Mouse (Mus musculus): ENCODE measurements around the gene R3hdm2. TPM values are rescaled to one million over a fixed set of nuclear protein-coding genes. Genes with fewer than 3 reads are reported as not detected.

The R3hdm2 gene
- total RNA-seq, 2 experiments from 2014 or later: 174 to 178 TPM

DNA sequence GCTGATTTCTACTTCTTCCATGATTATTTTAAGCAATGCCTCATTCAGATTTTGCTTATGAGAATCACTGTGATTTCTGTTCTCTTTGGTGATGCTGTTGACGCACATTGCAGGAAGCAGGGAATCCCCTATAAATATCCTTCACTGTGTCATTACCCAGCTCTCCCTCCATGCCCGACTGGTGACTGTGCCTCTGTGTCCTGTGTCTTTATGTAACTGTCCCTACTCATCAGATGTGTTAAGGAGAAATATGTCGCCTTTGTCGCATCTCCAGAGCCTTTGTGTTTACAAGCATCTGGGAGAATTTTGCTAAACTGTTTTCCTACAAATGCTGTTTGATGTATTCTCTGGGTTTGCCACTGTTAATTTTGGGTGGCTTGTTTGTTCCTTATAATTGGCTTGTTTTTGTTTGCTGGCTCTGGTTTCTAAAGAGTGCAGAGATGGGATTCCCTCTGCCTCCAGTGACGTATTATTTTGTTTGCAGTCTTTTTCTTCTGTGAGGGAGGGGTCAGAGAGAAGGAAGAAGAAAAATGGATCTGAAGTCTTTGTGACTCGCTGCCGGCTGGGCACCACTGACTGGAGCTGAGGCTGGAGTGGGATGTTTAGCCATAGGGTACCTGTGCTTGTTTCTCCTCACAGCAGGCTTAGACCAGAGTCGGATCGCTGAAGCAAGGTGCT is 40.7 kb downstream of the R3hdm2 start:
- DNase-seq (ENCODE audit: low spot score in 2 of 2): peak in 1 of 2 experiments; percentile 17

GRCm38 (mm10) chr10:127422047-127422446 is 41.9 kb downstream of the R3hdm2 start:
- DNase-seq (ENCODE audit: low spot score in 2 of 2): peak; percentile 33 to 48

- DNase-seq (ENCODE audit: low spot score in 2 of 2): no peak
Observed at GRCm38 (mm10) chr10:127425794-127426193, 45.7 kb downstream of the R3hdm2 start.

DNA sequence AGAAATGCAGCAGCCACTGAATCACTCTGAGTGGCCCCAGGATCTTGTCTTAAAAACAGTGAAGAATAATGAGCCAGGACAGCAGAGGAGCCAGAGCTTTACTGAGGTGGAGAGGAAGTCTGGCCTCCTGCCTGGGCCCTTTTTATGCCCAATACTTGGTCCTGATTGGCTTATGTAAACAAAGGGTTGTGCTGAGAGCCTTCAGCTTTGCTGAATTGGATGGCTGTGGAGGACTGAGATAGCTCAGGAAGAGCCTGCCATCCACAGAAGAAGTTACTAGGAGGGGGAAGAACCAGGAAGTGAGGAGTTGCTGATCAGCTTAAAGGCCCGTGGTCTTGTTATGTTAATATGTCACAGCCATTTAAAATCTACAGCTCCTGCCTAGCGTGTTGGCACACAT is 46.5 kb downstream of the R3hdm2 start:
- DNase-seq (ENCODE audit: low spot score in 2 of 2): no peak

GRCm38 (mm10) chr10:127427107-127427506 is 47.0 kb downstream of the R3hdm2 start:
- no peak for DNase-seq (ENCODE audit: low spot score in 2 of 2)

DNA sequence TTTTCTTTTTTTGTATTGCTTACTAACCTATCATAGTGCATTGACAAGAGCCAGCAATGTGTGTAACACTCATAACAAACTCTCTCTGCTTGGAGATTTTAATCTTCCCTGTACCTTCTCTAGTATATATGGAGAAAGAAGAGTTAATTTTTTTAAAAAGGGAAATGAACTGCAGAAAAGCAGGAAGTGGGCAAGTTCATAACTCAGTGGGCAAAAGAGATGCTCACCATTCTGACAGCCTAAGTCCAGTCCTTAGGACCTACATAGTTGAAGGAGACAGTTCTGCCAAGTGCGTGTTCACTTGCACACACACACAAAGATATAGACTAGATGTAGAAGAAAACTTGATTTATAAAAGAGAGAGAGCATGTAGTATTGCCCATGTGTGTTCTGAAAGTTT is 47.9 kb downstream of the R3hdm2 start:
- no peak for DNase-seq (ENCODE audit: low spot score in 2 of 2)

DNA sequence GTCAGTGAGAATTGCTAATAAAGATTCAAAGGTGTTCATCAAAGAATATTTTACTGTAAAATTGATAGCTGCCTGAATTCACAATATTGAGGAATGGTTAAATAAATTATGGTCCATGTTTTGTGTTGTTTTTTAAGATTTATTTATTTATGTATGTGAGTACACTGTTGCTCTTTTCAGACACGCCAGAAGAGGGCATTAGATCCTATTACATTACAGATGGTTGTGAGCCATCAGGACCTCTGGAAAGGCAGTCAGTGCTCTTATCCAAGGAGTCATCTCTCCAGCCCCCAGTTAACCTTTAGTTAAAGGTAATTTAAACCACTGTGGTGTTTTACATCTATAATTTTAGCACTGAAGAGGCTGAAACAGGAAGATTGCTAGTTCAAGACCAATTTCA is 49.4 kb downstream of the R3hdm2 start:
- no peak for DNase-seq (ENCODE audit: low spot score in 2 of 2)

GRCm38 (mm10) chr10:127432466-127432865 is 52.3 kb downstream of the R3hdm2 start:
- DNase-seq (ENCODE audit: low spot score in 2 of 2): no peak

DNA sequence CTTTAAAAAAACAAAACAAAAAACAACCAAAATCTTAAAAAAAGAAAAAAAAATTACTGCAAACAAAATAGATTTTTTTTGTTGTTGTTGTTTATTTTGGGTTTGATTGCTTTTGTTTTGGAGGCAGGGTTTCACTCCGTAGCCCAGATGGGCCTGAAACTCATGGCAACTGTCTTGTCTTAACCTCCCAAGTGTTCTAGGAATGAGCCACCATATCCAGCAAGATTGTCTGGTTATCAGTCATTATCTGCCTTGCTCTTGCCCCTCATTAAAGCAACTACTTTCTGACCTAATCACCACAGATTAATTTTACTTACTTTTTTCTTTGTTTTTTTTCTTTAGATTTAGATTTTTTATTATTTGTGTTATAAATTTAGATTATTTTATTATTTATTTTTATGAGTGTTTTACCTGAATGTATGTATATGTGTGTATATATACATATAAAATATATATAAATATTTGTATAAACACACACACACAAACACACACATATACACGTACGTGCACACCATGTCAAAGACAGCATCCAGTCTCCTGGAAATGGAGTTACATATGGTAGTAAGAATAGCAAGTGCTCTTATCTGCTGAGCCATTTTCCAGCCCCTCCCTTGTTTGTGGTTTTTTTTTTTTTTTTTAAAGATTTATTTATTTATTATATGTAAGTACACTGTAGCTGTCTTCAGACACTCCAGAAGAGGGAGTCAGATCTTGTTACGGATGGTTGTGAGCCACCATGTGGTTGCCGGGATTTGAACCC is 57.4 kb downstream of the R3hdm2 start:
- no peak for DNase-seq (ENCODE audit: low spot score in 2 of 2)

DNA sequence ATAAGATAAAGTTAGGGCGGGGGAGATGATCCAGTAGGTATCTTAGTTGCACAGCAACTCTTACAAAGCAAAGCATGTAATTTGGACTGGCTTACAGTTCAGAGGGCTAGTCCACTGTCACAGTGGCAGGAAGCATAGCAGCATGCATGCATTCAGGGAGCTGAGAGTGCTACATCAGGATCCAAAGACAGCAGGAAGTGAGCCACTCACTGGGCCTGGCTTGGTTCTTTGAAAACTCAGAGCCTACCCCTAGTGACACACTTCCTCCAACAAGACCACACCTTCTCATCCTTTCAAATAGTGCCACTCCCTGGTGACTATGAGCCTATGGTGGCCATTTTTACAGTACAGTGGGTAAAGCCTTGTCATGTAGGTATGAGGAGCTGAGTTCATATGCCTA is 73.6 kb downstream of the R3hdm2 start:
- no peak for DNase-seq (ENCODE audit: low spot score in 2 of 2)

DNA sequence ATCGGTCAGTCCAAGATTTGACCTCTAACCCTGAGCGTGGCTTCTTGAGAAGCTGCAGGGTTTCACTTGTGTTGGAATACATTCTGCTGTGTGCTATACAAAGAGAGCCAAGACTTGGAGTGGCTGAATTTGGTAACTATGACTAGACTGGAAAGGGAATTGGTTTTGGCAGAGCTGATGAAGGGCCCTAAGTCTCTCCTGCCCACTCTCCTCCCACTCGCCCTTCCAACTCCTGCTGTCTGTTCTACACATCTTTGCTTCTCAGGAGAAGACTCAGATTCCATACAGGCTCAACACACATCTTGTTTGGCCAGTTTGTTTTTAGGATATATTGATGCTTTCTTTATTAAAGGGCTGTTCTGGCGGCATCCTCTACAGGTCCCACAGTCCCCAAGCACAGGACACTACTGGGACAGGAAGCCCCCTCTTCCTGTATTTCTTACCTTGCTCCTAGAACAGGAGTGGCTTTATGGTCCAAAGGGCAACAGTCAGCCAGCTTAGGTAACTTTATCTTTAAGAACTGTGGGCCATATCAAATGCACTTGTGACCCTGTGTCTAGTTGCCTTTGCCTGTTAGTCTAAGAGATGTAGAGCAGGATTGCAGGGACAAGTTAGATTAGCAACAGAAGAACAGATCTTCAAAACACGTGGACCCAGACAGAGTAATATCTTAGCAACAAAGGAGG is 82.4 kb downstream of the R3hdm2 start:
- no peak for DNase-seq (ENCODE audit: low spot score in 2 of 2)

- DNase-seq (ENCODE audit: low spot score in 2 of 2): no peak
Observed at GRCm38 (mm10) chr10:127471281-127471988, 91.3 kb downstream of the R3hdm2 start.

DNA sequence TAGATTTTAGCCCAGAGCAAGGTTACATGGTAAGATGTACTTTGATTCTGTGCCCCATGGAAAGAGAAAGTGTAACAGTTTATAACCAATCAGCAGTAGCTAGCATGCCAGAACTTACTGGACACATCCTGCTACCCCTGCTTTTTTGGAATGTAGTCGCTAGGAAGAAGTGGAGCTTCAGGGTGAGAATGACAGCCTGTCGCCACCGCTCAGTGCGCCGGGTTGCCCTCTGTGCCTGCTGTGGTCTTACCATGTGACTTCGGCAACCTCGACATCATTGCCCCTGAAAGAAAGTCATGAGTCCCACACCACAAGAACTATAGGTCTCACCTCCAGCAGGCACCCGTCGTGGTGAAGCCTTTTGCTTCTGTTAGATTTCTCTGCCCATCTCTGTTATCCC is 92.6 kb downstream of the R3hdm2 start:
- no peak for DNase-seq (ENCODE audit: low spot score in 2 of 2)

- DNase-seq (ENCODE audit: low spot score in 2 of 2): no peak
Observed at GRCm38 (mm10) chr10:127475175-127475574, 95.0 kb downstream of the R3hdm2 start.

DNA sequence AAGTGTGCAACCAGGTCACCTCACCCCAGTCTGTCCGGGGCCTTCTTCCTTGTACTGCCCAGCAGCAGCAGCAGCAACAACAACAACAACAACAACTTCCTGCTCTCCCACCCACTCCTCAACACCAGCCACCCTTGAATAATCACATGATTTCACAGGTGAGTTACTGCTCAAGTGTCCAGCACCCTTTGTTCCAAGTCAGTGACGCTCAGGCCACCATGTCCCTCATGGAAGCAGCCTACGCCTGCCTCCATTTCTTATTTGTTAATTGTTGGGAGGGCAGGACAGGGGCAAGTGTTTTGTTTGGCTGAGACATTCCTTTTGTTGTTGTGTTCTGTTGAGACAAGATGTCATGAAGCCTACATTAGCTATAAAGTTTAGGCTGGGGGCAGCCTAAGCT is 96.4 kb downstream of the R3hdm2 start:
- DNase-seq (ENCODE audit: low spot score in 2 of 2): no peak

DNA sequence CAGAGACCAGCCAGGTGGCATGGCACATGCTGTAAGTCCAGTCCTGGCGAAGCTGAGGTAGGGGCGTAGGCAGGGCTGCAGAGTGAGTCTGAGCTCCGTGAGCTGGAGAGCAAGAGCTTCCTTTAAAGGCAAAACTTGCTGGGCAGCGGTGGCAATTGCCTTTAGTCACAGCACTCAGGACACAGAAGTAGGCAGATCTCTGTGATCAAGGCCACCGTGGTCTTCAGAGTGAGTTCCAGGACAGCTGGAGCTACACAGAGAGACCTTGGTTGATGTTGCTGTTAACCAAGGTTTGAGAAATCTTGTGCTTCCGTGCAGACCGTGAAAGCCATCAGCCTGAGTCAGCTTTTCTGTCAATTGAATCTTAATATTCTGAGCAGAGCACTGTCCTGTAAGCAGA is 97.2 kb downstream of the R3hdm2 start:
- no peak for DNase-seq (ENCODE audit: low spot score in 2 of 2)

DNA sequence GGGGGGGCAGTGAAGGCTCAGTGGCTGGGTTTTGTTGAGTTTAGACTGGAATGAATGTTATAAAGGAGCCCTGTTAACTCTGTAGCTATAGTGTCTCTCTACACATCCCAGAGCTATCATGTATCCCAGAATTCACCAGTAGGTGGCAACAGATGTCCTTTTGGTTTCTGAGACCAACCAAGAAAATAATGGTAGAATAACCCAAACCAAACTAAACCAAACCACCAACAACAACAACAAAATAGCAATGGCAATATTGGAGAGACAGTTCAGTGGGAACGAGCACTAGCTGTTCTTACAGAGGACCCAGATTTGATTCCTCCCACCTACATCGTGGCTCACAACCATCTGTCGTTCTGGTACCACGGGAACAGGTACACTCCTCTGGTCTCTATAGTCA is 99.0 kb downstream of the R3hdm2 start:
- DNase-seq (ENCODE audit: low spot score in 2 of 2): no peak

DNA sequence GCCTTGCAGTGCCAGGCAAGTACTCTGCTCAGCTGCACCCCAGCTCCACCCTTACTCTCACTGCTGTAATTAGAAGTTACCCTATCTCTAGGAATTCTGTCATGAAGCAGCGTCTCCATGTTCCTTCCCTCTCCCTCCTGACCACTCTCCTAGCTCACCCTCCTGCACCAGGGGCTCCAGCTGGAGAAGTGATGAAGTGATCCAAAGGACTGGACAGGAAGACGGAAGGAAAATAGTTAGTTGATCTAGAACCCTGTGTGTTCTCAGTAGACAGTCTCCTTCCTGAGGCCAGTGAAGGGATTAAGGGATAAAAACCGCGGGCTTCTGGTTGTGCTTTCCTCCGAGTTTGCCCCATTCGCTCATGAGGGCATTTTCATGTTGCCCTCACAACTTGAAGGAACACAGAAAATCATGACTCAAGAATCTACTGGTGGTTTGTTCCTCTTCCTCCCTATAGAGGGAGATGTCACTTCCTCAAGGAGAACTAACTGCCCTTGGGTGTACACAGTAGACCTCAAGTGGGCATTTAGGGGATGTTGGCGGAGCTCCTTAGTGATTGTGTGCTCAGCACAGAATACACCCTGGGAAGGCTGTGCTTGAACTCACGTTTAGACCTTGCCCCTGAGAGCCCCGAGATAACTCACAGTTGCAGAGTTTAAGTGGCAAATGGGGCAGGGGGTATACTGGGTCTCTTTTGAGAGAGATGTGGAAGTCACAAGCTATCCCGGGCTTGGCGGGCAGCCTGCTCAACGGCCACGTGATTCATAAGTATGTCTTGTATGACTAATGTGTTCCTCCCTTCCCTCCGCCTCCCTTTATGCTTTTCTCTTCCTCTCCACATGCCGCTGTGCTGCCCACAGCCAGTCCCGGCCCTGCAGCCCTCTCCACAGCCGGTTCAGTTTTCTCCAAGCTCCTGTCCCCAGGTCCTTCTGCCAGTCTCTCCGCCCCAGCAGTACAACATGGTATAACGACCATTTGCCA is 101.0 kb downstream of the R3hdm2 start:
- DNase-seq (ENCODE audit: low spot score in 2 of 2): peak in 1 of 2 experiments; percentile 43

- no peak for DNase-seq (ENCODE audit: low spot score in 2 of 2)
Observed at GRCm38 (mm10) chr10:127485235-127485634, 105.1 kb downstream of the R3hdm2 start.

DNA sequence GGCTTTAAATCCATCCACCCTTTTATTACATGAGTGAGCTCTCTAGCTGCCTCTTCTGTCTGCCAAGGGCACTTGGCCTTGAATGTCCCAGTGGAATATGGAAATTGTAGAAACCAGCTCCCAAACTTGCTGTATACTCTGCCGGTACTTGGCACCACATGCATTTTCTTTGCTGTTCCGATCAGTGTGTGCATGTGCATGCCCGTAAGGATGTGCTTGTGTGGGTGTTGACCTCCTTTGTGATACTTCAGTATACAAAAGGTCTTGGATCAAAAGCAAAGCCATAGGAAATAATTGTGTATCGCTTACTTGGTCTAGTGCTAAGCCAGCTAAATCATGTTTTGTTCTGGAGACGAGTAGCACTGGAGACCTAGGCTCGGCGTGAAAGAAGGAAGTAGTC is 108.7 kb downstream of the R3hdm2 start:
- no peak for DNase-seq (ENCODE audit: low spot score in 2 of 2)

Data from layer of hippocampus, postnatal 10 days (tissue).